Mouse (Mus musculus): ENCODE results near the gene A630095N17Rik. TPM values are rescaled to one million over a fixed set of nuclear protein-coding genes. Genes with fewer than 3 reads are reported as not detected.

A630095N17Rik gene
- polyA plus RNA-seq, 1 experiment from 2014 or later: not detected

DNA sequence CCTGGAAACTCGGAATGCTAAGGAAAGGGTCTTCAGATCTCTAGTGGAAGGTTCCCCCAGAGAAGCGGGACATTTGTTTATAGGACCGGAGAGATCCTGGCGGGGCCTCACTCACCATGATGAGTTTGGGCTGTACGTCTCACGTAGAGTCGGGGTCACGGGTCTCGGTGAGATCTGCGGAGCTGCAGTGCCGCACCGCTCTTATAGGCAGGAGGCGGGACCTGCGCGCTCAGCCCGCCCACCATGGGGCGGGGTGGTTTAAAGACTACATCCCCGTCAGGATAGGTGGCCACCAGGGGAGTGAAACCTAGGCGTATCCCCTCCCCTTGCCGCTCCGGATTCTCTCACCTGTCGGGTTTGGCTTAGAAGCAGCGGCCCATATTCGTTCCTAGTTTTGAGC lies 12.8 kb downstream of the A630095N17Rik start:
- Histone ChIP-seq H3K27ac (replicated peaks) (no peak overlapping the region), H3K4me3 (peak overlapping the region; percentile 52), H3K4me2 (replicated peaks) (peak overlapping the region; percentile 86), H3K9me3 (no peaks in the 10 kb centered on the region), H3K27me3 (peaks cover 81% of the 10 kb centered on the region), H3K36me3 (peaks cover 19% of the 10 kb centered on the region), H3K4me1 (peaks cover 20% of the 10 kb centered on the region), H3K9ac (replicated peaks) (peak overlapping the region; percentile 60)
- under 1% methylated on average over 24 of the region's 24 CpGs for WGBS
- ATAC-seq (ENCODE audit: low FRiP score, low read depth): peak; percentile 87

DNA sequence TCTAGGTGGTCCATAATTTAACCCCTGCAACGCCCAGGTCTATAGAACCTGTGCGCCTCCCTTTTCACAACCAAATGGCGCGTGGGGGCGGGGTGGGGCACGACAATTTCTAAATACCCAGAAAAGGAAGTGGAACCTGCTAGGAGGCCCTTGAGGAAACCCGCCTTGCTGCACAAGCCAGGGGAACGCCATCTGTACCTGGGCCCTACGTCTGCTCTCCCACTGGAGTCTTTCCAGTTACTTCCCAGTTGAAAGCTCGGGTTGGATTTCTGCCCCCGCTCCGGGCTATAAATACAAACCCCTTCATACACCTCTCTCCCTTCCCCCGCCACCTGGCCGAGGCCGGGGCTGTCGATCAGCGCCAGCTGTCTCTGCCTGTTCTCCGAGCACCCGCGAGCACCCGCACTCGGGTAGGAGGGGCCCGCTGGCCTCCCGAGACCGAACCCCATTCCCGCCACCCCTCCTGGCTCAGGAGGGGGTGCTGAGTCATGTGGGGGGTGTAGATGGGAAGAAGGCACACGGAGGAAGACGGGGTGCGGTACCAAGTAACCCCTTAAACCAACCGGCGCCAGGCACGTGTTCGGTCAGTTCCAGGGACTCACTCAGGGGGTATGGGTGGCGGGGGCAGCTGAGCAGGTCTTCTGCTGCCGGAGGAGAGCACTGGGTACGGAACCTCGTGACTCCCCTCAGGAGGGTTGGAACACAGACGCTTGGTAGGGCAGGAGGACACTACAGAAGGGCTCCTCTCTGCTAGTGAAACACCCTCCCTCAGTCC lies 13.5 kb downstream of the A630095N17Rik start:
- Histone ChIP-seq H3K9me3 (no peaks in the 10 kb centered on the region), H3K9ac (replicated peaks) (peak overlapping the region; percentile 50; the same call in 1 of the 2 replicates), H3K27me3 (peaks cover 77% of the 10 kb centered on the region), H3K4me3 (peak overlapping the region; percentile 52), H3K36me3 (peaks cover 26% of the 10 kb centered on the region), H3K4me1 (peaks cover 20% of the 10 kb centered on the region), H3K4me2 (replicated peaks) (peak overlapping the region; percentile 86), H3K27ac (replicated peaks) (no peak overlapping the region)
- 3% methylated on average over 38 of the region's 38 CpGs for WGBS
- peak; percentile 68; the same call in 1 of the 2 replicates for ATAC-seq (ENCODE audit: low FRiP score, low read depth)

DNA sequence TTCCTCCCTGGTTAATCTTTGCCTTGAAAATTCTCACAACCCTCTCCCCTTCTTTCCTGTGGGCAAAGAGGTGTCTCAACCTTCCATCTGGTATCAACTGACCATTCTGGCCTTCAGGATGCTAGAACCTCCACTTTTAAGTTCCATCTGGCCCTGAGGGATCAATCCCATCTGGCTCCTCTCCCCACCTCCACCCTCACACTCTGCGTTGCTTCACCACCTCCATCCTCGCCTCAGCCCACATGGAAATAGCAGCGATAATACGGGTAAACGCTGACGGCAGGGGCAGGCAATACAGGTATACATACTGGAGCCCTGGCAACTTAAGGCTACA lies 14.0 kb downstream of the A630095N17Rik start:
- no peak overlapping the region for H3K9ac ChIP-seq (replicated peaks)
- H3K36me3 ChIP-seq: peaks cover 31% of the 10 kb centered on the region
- peaks cover 22% of the 10 kb centered on the region for H3K4me1 ChIP-seq
- H3K27me3 ChIP-seq: peaks cover 73% of the 10 kb centered on the region
- WGBS: 6% methylated on average over 6 of the region's 6 CpGs
- peak overlapping the region; percentile 52; the same call in 1 of the 2 replicates for H3K4me3 ChIP-seq
- no peak for ATAC-seq (ENCODE audit: low FRiP score, low read depth)
- no peaks in the 10 kb centered on the region for H3K9me3 ChIP-seq
- H3K4me2 ChIP-seq (replicated peaks): no peak overlapping the region
- H3K27ac ChIP-seq (replicated peaks): no peak overlapping the region

DNA sequence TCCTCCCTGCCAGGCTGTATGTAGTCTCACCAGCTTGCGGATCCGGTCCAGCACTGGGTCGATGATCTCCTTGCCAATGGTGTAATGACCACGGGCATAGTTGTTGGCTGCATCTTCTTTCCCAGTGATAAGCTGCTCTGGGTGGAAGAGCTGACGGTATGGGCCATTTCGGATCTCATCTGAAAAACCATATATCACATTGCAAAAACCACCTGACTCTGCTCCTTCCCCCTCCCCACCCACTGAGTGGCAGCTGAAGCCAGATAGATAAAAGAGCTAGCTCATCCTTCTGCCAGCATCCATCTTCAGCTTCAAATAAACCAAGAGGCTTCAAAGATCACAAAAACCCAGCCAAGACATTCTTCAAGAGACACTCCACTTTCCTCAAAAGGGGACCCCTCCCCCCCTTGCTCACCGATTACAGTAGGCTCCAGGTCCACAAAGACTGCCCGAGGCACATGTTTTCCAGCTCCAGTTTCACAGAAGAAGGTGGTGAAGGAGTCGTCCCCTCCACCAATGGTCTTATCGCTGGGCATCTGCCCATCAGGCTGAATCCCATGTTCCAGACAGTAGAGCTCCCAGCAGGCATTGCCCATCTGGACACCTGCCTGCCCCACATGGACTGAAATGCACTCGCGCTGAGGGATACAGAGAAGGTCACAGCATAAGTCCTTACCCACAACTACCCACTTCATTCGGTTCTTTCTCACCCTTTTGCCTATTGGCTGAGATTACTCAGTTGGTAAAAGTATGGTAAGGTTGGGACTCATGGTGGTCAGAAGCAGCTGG lies 14.9 kb downstream of the A630095N17Rik start:
- Histone ChIP-seq H3K9me3 (no peaks in the 10 kb centered on the region), H3K4me1 (peaks cover 30% of the 10 kb centered on the region), H3K27me3 (peaks cover 65% of the 10 kb centered on the region), H3K27ac (replicated peaks) (no peak overlapping the region), H3K36me3 (peaks cover 39% of the 10 kb centered on the region), H3K4me2 (replicated peaks) (no peak overlapping the region), H3K4me3 (no peak overlapping the region), H3K9ac (replicated peaks) (no peak overlapping the region)
- no peak for ATAC-seq (ENCODE audit: low FRiP score, low read depth)
- WGBS: 84% methylated on average over 13 of the region's 13 CpGs

DNA sequence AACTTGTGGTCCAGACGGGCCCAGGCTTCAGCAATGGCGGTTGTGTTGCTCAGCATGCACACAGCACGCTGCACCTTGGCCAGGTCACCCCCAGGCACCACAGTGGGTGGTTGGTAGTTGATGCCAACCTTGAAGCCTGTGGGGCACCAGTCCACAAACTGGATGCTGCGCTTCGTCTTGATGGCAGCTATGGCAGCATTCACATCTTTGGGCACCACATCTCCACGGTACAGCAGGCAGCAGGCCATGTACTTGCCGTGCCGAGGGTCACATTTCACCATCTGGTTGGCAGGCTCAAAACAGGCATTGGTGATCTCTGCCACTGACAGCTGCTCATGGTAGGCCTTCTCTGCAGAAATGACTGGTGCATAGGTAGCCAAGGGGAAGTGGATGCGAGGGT lies 16.1 kb downstream of the A630095N17Rik start:
- Histone ChIP-seq H3K4me1 (peaks cover 39% of the 10 kb centered on the region), H3K27me3 (peaks cover 53% of the 10 kb centered on the region), H3K9ac (replicated peaks) (no peak overlapping the region), H3K4me2 (replicated peaks) (no peak overlapping the region), H3K9me3 (no peaks in the 10 kb centered on the region), H3K36me3 (peaks cover 43% of the 10 kb centered on the region), H3K27ac (replicated peaks) (no peak overlapping the region), H3K4me3 (no peak overlapping the region)
- WGBS: 98% methylated on average over 9 of the region's 9 CpGs
- no peak for ATAC-seq (ENCODE audit: low FRiP score, low read depth)

DNA sequence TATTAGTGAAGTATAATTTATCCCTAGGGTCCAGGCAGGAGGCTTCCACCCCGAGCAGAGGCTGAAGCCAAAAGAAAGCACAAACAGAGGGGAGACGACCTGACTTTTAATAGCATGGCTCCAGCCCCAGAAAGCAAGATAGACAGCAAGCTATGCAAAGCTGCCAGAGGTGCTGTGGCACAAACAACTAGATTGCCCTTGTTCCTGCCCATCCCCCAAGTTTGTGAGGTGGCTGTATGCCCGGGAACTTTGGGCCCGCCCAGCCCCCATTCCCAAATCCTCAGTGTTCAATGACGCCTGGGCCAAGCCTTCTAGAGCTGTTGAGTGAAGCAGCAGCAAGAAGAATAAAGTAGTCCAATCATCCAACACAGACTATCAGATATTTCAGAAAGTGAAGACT lies 17.0 kb downstream of the A630095N17Rik start:
- peaks cover 43% of the 10 kb centered on the region for H3K36me3 ChIP-seq
- WGBS: 77% methylated on average over 5 of the region's 5 CpGs
- H3K4me3 ChIP-seq: no peak overlapping the region
- H3K27ac ChIP-seq (replicated peaks): no peak overlapping the region
- no peak overlapping the region for H3K9ac ChIP-seq (replicated peaks)
- H3K4me1 ChIP-seq: peaks cover 45% of the 10 kb centered on the region
- no peak for ATAC-seq (ENCODE audit: low FRiP score, low read depth)
- peaks cover 44% of the 10 kb centered on the region for H3K27me3 ChIP-seq
- H3K4me2 ChIP-seq (replicated peaks): no peak overlapping the region
- no peaks in the 10 kb centered on the region for H3K9me3 ChIP-seq

DNA sequence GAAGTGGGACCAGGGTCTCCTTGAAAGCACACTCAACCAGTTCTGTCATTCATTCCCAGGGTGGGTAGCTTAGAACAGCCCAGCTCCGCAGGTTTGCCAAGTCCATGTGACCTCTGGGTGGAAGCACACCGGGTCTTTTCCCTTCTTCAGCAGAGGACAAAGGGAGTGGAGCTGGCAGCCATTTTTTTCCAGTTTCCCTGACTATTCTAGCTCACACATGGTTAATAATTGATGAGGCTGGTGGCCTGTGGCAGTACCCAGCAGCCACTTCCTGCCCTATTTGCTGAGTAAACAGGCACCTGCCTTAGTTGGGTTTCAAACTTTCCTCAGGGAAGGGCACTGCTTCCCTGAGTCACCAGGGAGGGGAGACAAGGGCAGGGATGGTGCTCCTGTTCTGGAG lies 17.5 kb downstream of the A630095N17Rik start:
- no peak for ATAC-seq (ENCODE audit: low FRiP score, low read depth)
- Histone ChIP-seq H3K4me1 (peaks cover 45% of the 10 kb centered on the region), H3K27ac (replicated peaks) (no peak overlapping the region), H3K9ac (replicated peaks) (no peak overlapping the region), H3K36me3 (peaks cover 43% of the 10 kb centered on the region), H3K4me2 (replicated peaks) (no peak overlapping the region), H3K27me3 (peaks cover 43% of the 10 kb centered on the region), H3K4me3 (no peak overlapping the region), H3K9me3 (no peaks in the 10 kb centered on the region)
- 83% methylated on average over 2 of the region's 2 CpGs for WGBS

DNA sequence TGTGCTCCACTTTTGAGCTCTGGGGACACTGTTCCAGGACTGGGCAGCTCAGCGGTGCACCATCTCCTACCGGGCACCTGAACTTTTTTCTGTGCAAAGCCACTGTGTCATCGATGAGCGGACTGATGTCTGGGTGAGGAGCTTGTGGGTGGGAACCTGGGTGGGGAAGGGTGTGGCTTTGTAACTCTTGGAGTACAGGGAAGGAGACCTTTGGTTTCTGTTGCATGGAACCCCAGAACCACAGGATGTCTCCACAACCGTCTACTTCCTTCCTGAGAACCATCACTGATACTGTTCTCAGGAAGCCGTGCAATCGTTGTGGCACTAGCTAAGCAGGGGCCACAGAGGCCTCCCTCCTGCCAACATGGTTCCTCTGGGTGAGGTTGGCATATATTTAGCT lies 18.8 kb downstream of the A630095N17Rik start:
- H3K9me3 ChIP-seq: no peaks in the 10 kb centered on the region
- H3K4me3 ChIP-seq: no peak overlapping the region
- no peak overlapping the region for H3K27ac ChIP-seq (replicated peaks)
- WGBS: 89% methylated on average over 7 of the region's 7 CpGs
- H3K9ac ChIP-seq (replicated peaks): no peak overlapping the region
- no peak for ATAC-seq (ENCODE audit: low FRiP score, low read depth)
- peaks cover 37% of the 10 kb centered on the region for H3K27me3 ChIP-seq
- peaks cover 44% of the 10 kb centered on the region for H3K4me1 ChIP-seq
- no peak overlapping the region for H3K4me2 ChIP-seq (replicated peaks)
- peaks cover 43% of the 10 kb centered on the region for H3K36me3 ChIP-seq

DNA sequence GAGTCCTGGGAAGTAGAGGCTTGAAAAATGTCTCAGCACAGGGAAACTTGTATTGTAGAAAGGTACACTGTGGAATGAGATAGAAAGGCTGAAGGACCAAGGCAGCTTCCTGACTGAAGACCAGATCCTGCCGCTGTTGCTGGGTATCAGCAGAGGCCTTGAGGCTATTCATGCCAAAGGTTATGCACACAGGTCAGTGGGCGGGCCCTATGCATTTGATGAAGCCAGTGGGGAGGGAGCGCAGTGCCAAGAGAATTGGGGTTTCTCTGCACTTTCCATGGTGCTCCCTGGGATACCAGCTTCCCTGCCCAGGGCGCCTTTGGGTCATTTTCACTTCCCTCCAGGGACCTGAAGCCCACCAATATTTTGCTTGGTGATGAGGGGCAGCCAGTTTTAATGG lies 19.4 kb downstream of the A630095N17Rik start:
- H3K4me2 ChIP-seq (replicated peaks): no peak overlapping the region; the same call in 1 of the 2 replicates
- no peak for ATAC-seq (ENCODE audit: low FRiP score, low read depth)
- H3K9me3 ChIP-seq: no peaks in the 10 kb centered on the region
- no peak overlapping the region for H3K9ac ChIP-seq (replicated peaks)
- 88% methylated on average over 4 of the region's 4 CpGs for WGBS
- peaks cover 32% of the 10 kb centered on the region for H3K27me3 ChIP-seq
- no peak overlapping the region for H3K4me3 ChIP-seq
- peaks cover 41% of the 10 kb centered on the region for H3K4me1 ChIP-seq
- peaks cover 43% of the 10 kb centered on the region for H3K36me3 ChIP-seq
- no peak overlapping the region for H3K27ac ChIP-seq (replicated peaks)

DNA sequence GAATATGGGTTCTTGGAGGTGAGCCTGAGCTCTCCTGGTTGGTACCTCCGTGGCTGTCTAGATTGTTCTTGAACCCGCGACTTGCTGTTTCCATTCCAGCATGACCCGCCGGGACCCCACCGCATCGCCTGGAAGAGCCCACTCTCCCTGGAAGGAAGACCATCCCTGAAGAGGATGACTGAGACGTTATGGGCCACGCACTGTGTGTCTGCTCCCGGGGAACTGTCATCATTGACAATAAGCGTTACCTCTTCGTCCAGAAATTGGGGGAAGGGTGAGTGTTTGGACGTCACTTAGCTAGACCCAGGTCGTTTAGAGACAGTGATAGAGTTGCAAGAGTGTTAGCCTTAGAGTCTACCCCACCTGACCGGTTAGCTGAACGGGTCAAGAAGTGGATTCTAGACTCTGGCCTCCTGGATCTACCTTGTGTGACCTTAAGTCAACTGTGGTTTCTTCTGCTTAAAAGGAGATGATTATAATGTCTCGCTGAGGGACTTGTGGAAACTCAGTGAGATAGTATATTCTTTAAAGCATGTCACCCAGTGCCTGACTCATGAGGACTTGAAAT lies 20.7 kb downstream of the A630095N17Rik start:
- Histone ChIP-seq H3K4me2 (replicated peaks) (peak overlapping the region; percentile 98), H3K4me1 (peaks cover 41% of the 10 kb centered on the region), H3K27me3 (peaks cover 19% of the 10 kb centered on the region), H3K27ac (replicated peaks) (no peak overlapping the region), H3K4me3 (peak overlapping the region; percentile 77), H3K9me3 (no peaks in the 10 kb centered on the region), H3K9ac (replicated peaks) (peak overlapping the region; percentile 95), H3K36me3 (peaks cover 43% of the 10 kb centered on the region)
- 12% methylated on average over 17 of the region's 17 CpGs for WGBS
- ATAC-seq (ENCODE audit: low FRiP score, low read depth): peak; percentile 48; the same call in 1 of the 2 replicates

DNA sequence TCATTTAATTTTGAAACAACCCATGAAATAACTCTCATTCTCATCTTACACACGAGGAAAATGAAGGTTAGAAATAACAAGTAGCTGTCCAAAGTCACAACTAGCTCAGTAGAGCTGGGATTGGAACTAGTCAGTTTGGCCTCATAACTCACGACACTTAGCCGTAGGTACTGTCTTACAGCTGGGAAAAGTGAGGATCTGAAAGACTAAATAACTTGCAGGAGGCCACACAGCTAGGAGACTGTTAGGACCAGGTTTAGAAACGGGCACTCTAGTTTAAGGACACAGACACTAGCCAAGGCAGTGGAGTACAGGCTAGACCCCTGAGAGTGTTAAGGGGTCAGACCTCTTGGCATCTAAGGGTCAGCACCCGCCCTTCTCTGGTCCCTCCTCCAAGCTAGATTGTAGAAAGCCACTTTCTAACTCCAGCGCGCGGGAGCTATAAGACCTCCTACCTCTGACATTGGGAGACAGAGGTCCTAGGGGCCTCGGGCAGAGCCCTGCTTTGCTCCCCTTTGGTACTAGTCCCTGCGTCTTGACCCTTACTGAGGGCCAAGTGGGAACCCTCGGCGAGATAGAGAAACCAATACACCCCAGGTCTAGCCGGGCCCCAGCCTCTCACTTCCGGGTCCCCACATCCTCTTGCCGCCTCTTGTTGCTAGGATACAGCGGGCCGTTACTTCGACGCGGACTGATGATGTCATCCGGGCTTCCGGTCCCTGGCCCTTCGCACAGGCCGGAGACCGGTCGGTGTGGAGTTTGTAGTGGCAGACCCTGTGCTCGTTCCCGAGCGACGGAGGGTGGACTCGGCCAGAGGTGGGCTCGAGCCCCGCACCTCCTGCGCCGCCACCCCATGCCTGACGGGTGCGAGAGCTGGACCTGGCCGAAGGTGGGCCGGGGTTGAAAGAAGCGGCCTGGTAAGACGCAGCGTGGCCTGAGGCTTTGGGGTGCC lies 21.5 kb downstream of the A630095N17Rik start, which contains the start of the genes Glb1l and Stk16:
Glb1l (minus strand) TSS at position 678 of the 952 bp plus-strand sequence.
Stk16 (plus strand) TSS at position 703 of the 952 bp plus-strand sequence.
- Histone ChIP-seq H3K36me3 (peaks cover 37% of the 10 kb centered on the region), H3K27me3 (peaks cover 12% of the 10 kb centered on the region), H3K4me3 (peak within 1 kb of the TSS; percentile 77), H3K27ac (replicated peaks) (0 out of 2 replicates have a peak within 1 kb of the TSS, but pooled peaks have one; percentile 46), H3K9ac (replicated peaks) (peak within 1 kb of the TSS; percentile 95), H3K4me1 (peaks cover 41% of the 10 kb centered on the region), H3K9me3 (no peaks in the 10 kb centered on the region), H3K4me2 (replicated peaks) (peak within 1 kb of the TSS; percentile 98)
- 6% methylated on average over 42 of the region's 42 CpGs for WGBS
- ATAC-seq (ENCODE audit: low FRiP score, low read depth): peak; percentile 96
